Mouse (Mus musculus): ENCODE measurements around the gene Trim65. TPM values are rescaled to one million over a fixed set of nuclear protein-coding genes. Genes with fewer than 3 reads are reported as not detected.
"Not testable (repeated sequence)": the region's sequence is repeated elsewhere in the genome, so short reads cannot be mapped to it uniquely, and the experiment has no call there.

Gene Trim65
- total RNA-seq, 2 experiments from 2014 or later, result 4.2 to 6.6 TPM

- H3K4me3 ChIP-seq, result no peak overlapping the region
- no peak for DNase-seq
- intact Hi-C loops (cut with DNase I), result loop anchor here (5.0 kb wide), 1 partner anchor 100 kb away; the partner anchor contains the start of gene Unk
- no peak for TF ChIP-seq CTCF (IDR thresholded peaks at IDR 0.05)
- H3K27ac ChIP-seq, result peak overlapping the region; percentile 99; the same call in 1 of the 2 replicates
Observed at GRCm38 (mm10) chr11:116132366-116133333, 1.7 kb upstream of the Trim65 start.

GRCm38 (mm10) chr11:116131349-116132170, 632 bp upstream of the Trim65 start:
- Histone ChIP-seq H3K4me3 (peak overlapping the region; percentile 79), H3K27ac (peak overlapping the region; percentile 99)
- intact Hi-C loops (cut with DNase I), result loop anchor here (2.0 to 5.0 kb wide), 2 partner anchors 21 to 99 kb away; partner anchors contain the start of gene Unk
- DNase-seq, result no peak
- TF ChIP-seq CTCF (IDR thresholded peaks at IDR 0.05), result no peak

- DNase-seq, result no peak
- peak overlapping the region; percentile 99 for H3K27ac ChIP-seq
- TF ChIP-seq CTCF (IDR thresholded peaks at IDR 0.05), result no peak
- intact Hi-C loops (cut with DNase I), result loop anchor here (1.0 to 5.0 kb wide), 3 partner anchors 19 to 98 kb away; partner anchors contain the start of gene Unk
- peak overlapping the region; percentile 79 for H3K4me3 ChIP-seq
Observed at GRCm38 (mm10) chr11:116129993-116130487, 888 bp downstream of the Trim65 start.

- peak overlapping the region; percentile 99; the same call in 1 of the 2 replicates for H3K27ac ChIP-seq
- no peak for TF ChIP-seq CTCF (IDR thresholded peaks at IDR 0.05)
- peak overlapping the region; percentile 79 for H3K4me3 ChIP-seq
- DNase-seq, result no peak
- intact Hi-C loops (cut with DNase I), result no loop called here
Observed at GRCm38 (mm10) chr11:116129091-116129790, 1.7 kb downstream of the Trim65 start.

GRCm38 (mm10) chr11:116127986-116128385, 2.9 kb downstream of the Trim65 start:
- Histone ChIP-seq H3K27ac (peak overlapping the region; percentile 57), H3K4me3 (peak overlapping the region; percentile 40)

GRCm38 (mm10) chr11:116127156-116127980, 3.6 kb downstream of the Trim65 start, which contains the start of gene Trim47:
Gene Trim47, minus strand, starts transcription at chr11:116127210.
- DNase-seq, result peak; percentile 84
- intact Hi-C loops (cut with DNase I), result no loop called here
- TF ChIP-seq CTCF (IDR thresholded peaks at IDR 0.05), result no peak
- peak within 1 kb of the TSS; percentile 57 for H3K27ac ChIP-seq
- peak within 1 kb of the TSS; percentile 40 for H3K4me3 ChIP-seq

More at GRCm38 (mm10) chr11:116127986-116128385, 2.9 kb downstream of the Trim65 start:
- intact Hi-C loops (cut with DNase I), result no loop called here
- no peak for TF ChIP-seq CTCF (IDR thresholded peaks at IDR 0.05)
- no peak for DNase-seq

- intact Hi-C loops (cut with DNase I), result no loop called here
- no peak overlapping the region for H3K27ac ChIP-seq
- no peak overlapping the region for H3K4me3 ChIP-seq
- DNase-seq, result no peak
- TF ChIP-seq CTCF (IDR thresholded peaks at IDR 0.05), result no peak
Observed at GRCm38 (mm10) chr11:116126261-116126660, 4.7 kb downstream of the Trim65 start.

- H3K4me3 ChIP-seq; H3K27ac ChIP-seq; DNase-seq; intact Hi-C loops (cut with DNase I): not testable (repeated sequence)
Observed at GRCm38 (mm10) chr11:116121731-116122245, 9.1 kb downstream of the Trim65 start.

- Histone ChIP-seq H3K4me3 (no peak overlapping the region), H3K27ac (no peak overlapping the region)
- peak; percentile 31 for DNase-seq
- intact Hi-C loops (cut with DNase I), result no loop called here
- peak; percentile 48 for TF ChIP-seq CTCF (IDR thresholded peaks at IDR 0.05)
Observed at GRCm38 (mm10) chr11:116117819-116118218, 13.1 kb downstream of the Trim65 start.

GRCm38 (mm10) chr11:116117241-116117640, 13.7 kb downstream of the Trim65 start:
- intact Hi-C loops (cut with DNase I), result no loop called here
- no peak for TF ChIP-seq CTCF (IDR thresholded peaks at IDR 0.05)
- H3K4me3 ChIP-seq, result no peak overlapping the region
- H3K27ac ChIP-seq, result no peak overlapping the region; the same call in 1 of the 2 replicates
- peak; percentile 53 for DNase-seq
